Mouse (Mus musculus) midbrain, embryonic 15.5 days (tissue): ENCODE data around the gene Cmip. TPM values are rescaled to one million over a fixed set of nuclear protein-coding genes. Genes with fewer than 3 reads are reported as not detected.
"Not testable (repeated sequence)": the region's sequence is repeated elsewhere in the genome, so short reads cannot be mapped to it uniquely, and the experiment has no call there.

Experiments used
- ATAC-seq: fragments of 200-750 bp; cut with Nextera tagmentation; replicated peaks from 2 replicates; pipeline ENCODE4 v1.8.0; 2017; ENCODE audit warnings: moderate TSS enrichment
- H3K27ac ChIP-seq: fragments of 300-500 bp; sonication (generic); 2 replicates; pipeline ENCODE4 v1.5.1; 2015; ENCODE audit warnings: mild to moderate bottlenecking, inconsistent platforms
- H3K27me3 ChIP-seq: fragments of 300-500 bp; sonication (generic); replicated peaks from 2 replicates; pipeline ENCODE4 v1.6.1; 2015; ENCODE audit warnings: inconsistent platforms
- H3K36me3 ChIP-seq: fragments of 300-500 bp; sonication (generic); replicated peaks from 2 replicates; pipeline ENCODE4 v1.6.1; 2015; ENCODE audit warnings: inconsistent platforms
- H3K4me1 ChIP-seq: fragments of 300-500 bp; sonication (generic); 2 replicates; pipeline ENCODE4 v1.6.1; 2015; ENCODE audit warnings: inconsistent platforms
- H3K4me2 ChIP-seq: fragments of 300-500 bp; sonication (generic); 2 replicates; pipeline ENCODE4 v1.6.1; 2015; ENCODE audit warnings: inconsistent platforms, mild to moderate bottlenecking, moderate library complexity
- H3K4me3 ChIP-seq: fragments of 300-500 bp; sonication (generic); 2 replicates; pipeline ENCODE4 v1.5.1; 2015; ENCODE audit warnings: mild to moderate bottlenecking, inconsistent platforms
- H3K9ac ChIP-seq: fragments of 300-500 bp; sonication (generic); 2 replicates; pipeline ENCODE4 v1.6.1; 2015; ENCODE audit warnings: mild to moderate bottlenecking, inconsistent platforms
- H3K9me3 ChIP-seq: fragments of 300-500 bp; sonication (generic); 2 replicates; pipeline ENCODE4 v1.6.1; 2016; ENCODE audit warnings: inconsistent platforms
- WGBS: fragments of 180-500 bp; shearing (Covaris S2); methylation state at CpG from one replicate; pipeline ENCODE4 v1.1.7; 2015; ENCODE audit warnings: mixed read lengths; 5-methylcytosine and 5-hydroxymethylcytosine counted together
- polyA plus RNA-seq: library from polyadenylated mRNA; unstranded; fragments of >200 nt; fragmentation: Nextera tagmentation; extraction: Ambion mirVana; gene quantifications from 2 replicates; pipeline ENCODE4 v1.2.1, GENCODE M21; 2015

Cmip gene
- polyA plus RNA-seq, 1 experiment from 2014 or later = 188 TPM

DNA sequence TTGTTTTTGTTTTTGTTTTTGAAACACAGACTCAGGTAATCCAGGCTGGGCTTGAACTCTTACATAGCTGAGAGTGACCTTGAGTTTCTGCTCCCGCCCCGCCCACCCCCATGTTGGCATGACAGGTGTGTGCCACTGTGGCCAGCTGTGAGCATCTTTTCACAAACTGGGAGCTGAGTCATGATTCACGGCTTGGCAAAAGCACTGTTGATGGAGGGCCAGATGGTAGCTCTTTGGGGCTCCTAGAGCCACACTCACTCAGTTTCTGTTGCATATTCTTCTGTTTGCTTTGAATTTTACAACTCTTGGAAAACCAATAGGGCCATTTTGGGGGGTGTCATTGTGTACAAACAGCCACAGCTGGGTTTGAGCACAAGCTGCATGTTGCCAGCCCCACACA is 149.2 kb downstream of the Cmip start:
- no peak overlapping the region for H3K9ac ChIP-seq
- no peak overlapping the region for H3K27ac ChIP-seq
- H3K4me3 ChIP-seq = no peak overlapping the region
- peaks cover 36% of the 10 kb centered on the region for H3K4me1 ChIP-seq
- no peak for ATAC-seq
- H3K4me2 ChIP-seq = no peak overlapping the region
- 89% methylated on average over 3 of the region's 3 CpGs for WGBS
- H3K27me3 ChIP-seq = no peaks in the 10 kb centered on the region
- H3K36me3 ChIP-seq = no peaks in the 10 kb centered on the region
- H3K9me3 ChIP-seq = no peaks in the 10 kb centered on the region

DNA sequence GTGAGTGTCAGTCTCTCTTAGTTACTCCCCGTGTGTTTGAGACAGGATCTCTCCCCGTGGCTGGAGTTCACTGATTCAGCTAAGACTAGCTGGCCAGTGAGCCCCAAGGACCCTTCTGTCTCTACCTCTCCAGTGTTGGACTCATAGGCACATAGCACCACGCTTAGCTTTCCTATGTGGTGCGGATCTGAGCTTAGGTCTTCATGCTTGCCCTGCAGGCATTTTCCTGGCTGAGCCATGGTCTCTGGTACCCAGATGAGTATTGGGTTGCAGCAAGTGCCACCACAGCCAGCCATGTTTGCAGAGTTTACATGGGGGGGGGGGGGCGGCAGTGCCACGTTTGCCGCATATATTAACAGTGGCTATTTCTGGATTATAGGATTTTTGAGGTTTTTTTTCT is 151.8 kb downstream of the Cmip start:
- WGBS = 94% methylated on average over 7 of the region's 7 CpGs
- Histone ChIP-seq H3K4me3 (no peak overlapping the region), H3K4me2 (no peak overlapping the region), H3K9me3 (no peaks in the 10 kb centered on the region), H3K9ac (no peak overlapping the region), H3K36me3 (no peaks in the 10 kb centered on the region), H3K4me1 (peaks cover 14% of the 10 kb centered on the region), H3K27ac (no peak overlapping the region), H3K27me3 (no peaks in the 10 kb centered on the region)
- no peak for ATAC-seq

DNA sequence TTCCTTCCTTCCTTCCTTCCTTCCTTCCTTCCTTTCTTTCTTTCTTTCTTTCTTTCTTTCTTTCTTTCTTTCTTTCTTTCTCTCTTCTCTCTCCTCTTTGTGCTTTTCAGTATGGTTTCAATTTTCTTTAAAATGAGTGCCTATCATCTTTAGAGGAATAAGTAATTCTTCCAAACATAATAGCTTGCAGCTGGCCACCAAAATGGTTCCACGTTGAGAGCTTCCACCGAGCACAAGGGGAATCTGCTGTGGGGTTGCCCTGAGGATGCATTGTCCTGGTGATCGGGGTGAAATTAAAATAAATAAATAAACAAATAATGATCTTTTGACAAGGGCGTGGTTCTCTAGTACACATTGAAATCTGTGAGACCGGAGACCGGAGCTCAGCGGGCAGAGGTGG is 152.2 kb downstream of the Cmip start:
- Histone ChIP-seq H3K27ac (no peak overlapping the region), H3K9ac (no peak overlapping the region), H3K4me3 (no peak overlapping the region), H3K36me3 (no peaks in the 10 kb centered on the region), H3K4me2 (no peak overlapping the region), H3K4me1 (peaks cover 9% of the 10 kb centered on the region), H3K27me3 (no peaks in the 10 kb centered on the region), H3K9me3 (no peaks in the 10 kb centered on the region)
- WGBS = 80% methylated on average over 7 of the region's 7 CpGs
- ATAC-seq = no peak

DNA sequence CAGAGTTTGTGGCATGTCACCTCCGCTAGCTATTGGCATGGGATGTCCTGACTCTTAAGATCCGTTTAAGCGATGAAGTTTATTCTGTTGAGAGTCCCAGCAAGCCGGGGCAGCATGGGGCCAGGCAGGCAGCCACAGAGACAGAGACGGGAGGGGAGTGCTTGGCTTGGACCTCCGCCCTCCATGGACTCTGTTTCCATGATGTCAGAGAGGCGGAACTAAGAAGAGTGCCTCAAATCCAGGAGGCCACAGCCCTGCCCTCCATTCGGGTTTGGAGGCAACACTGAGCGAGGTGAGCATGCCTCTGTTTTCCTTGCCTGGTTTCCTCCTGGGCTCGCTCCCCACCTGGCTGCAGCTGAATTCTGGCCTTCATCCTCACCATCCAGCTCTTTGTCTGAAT is 153.5 kb downstream of the Cmip start:
- 0 out of 2 replicates have a peak, but pooled peaks cover 2% of the 10 kb centered on the region for H3K36me3 ChIP-seq
- H3K4me3 ChIP-seq = no peak overlapping the region
- no peak overlapping the region for H3K9ac ChIP-seq
- H3K4me1 ChIP-seq = 0 out of 2 replicates have a peak, but pooled peaks cover 6% of the 10 kb centered on the region
- ATAC-seq = no peak
- H3K9me3 ChIP-seq = no peaks in the 10 kb centered on the region
- no peaks in the 10 kb centered on the region for H3K27me3 ChIP-seq
- no peak overlapping the region for H3K4me2 ChIP-seq
- WGBS = 69% methylated on average over 10 of the region's 10 CpGs
- H3K27ac ChIP-seq = no peak overlapping the region

DNA sequence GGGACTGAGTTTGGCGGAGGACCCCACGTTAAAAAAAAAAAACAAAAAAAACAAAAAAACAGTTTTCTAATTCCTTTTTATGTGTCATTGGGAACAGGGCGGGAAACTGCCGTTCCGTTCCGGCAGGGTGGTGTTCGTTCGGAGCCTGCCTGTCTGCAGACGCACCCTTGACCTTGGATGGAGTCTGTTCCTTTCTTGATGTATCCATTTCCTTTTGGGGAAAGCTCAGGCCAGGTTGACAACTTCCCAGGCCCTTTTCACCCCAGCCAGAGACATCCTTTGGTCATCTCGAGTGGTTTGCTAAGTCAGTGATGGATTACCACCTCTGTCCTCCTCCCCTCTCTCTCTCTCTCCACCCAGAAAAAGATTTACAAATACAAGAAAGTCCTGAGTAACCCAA is 154.0 kb downstream of the Cmip start:
- Histone ChIP-seq H3K27ac (no peak overlapping the region), H3K9ac (no peak overlapping the region), H3K4me3 (no peak overlapping the region), H3K9me3 (no peaks in the 10 kb centered on the region), H3K4me1 (0 out of 2 replicates have a peak, but pooled peaks cover 6% of the 10 kb centered on the region), H3K36me3 (0 out of 2 replicates have a peak, but pooled peaks cover 3% of the 10 kb centered on the region), H3K27me3 (no peaks in the 10 kb centered on the region), H3K4me2 (no peak overlapping the region)
- ATAC-seq = no peak
- 90% methylated on average over 10 of the region's 10 CpGs for WGBS

DNA sequence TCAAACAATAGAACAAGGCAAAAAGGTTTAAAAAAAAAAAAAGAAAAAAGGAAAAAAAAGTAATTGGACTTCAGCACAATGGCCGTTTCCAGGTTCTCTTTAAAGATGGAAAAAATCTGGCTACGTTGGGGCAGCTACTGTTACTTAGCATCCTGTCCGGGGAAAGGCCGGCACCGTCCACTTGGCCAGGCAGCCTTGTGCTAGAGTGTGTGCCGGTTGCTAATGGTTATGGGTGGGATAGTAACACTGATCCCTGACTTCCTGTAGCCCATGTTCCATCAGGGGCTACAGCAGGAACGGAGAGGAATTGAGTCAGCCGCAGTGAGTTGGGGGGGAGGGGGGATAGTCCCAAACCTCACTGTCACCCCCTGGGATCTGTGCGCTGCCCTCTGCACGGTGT is 155.4 kb downstream of the Cmip start:
- Histone ChIP-seq H3K9ac (no peak overlapping the region), H3K36me3 (peaks cover 3% of the 10 kb centered on the region; the same call in 1 of the 2 replicates), H3K27me3 (no peaks in the 10 kb centered on the region), H3K4me2 (no peak overlapping the region), H3K4me3 (no peak overlapping the region), H3K9me3 (no peaks in the 10 kb centered on the region), H3K4me1 (0 out of 2 replicates have a peak, but pooled peaks cover 6% of the 10 kb centered on the region), H3K27ac (no peak overlapping the region)
- WGBS = 85% methylated on average over 10 of the region's 10 CpGs
- ATAC-seq = no peak

DNA sequence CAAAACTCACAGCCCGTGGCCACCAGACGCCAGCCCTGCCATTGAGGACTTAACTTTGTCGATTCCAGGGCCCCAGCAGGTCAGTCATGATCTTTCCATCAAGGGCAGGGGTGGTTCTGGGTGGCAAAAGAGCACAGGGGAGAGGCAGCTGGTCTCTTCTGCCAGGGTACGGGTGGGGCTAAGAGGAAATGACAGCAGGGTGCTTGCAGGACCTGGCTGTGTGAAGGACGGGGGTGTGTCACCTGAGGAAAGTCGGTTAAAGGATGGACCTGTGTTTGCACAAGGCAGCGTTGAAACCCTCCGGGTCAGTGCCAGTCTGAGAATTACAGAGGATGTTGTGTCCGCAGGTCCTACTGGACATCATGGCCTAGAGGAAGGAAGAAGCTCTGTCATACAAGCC is 161.0 kb downstream of the Cmip start:
- no peak overlapping the region for H3K4me2 ChIP-seq
- no peaks in the 10 kb centered on the region for H3K27me3 ChIP-seq
- H3K4me1 ChIP-seq = no peaks in the 10 kb centered on the region; the same call in 1 of the 2 replicates
- H3K9me3 ChIP-seq = no peaks in the 10 kb centered on the region
- no peak for ATAC-seq
- H3K27ac ChIP-seq = no peak overlapping the region
- H3K9ac ChIP-seq = no peak overlapping the region
- no peak overlapping the region for H3K4me3 ChIP-seq
- 95% methylated on average over 9 of the region's 9 CpGs for WGBS
- H3K36me3 ChIP-seq = peaks cover 3% of the 10 kb centered on the region; the same call in 1 of the 2 replicates

DNA sequence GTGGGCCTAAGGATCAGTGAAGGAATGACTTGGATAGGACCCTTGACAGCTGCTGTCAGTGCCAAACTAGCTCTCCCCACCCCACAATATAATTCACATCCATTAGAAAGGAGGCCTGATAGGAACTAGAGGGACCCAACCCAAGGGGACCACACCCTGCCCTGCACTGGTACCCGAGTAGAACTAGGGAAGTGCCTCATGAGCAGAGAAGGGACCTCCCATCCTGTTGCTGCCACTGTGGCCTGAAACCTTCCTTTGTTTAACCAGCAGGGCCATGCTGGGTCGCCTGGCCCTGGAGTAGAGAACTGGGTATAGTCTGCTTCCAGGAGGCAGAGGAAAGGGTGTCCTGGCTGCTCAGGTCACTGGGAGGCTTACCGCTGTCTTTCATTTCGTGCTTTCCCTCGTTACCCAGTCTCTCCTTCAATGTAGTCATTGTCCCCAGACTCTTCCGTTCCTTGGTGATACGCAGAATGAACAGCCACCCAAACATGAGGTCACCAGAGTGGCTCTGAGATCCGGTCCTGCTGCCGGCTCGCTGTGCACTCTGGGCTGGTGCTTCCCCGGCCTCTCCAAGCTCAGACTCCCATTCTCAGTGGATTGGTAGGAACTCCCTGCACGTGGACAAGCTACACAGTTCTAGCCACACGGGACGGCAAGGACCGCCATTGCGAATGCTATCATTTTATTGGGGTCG is 164.1 kb downstream of the Cmip start:
- Histone ChIP-seq H3K9ac (no peak overlapping the region), H3K27me3 (no peaks in the 10 kb centered on the region), H3K4me3 (no peak overlapping the region), H3K4me1 (no peaks in the 10 kb centered on the region; the same call in 1 of the 2 replicates), H3K9me3 (no peaks in the 10 kb centered on the region), H3K27ac (no peak overlapping the region), H3K4me2 (no peak overlapping the region), H3K36me3 (no peaks in the 10 kb centered on the region; the same call in 1 of the 2 replicates)
- ATAC-seq = no peak
- 88% methylated on average over 17 of the region's 17 CpGs for WGBS

DNA sequence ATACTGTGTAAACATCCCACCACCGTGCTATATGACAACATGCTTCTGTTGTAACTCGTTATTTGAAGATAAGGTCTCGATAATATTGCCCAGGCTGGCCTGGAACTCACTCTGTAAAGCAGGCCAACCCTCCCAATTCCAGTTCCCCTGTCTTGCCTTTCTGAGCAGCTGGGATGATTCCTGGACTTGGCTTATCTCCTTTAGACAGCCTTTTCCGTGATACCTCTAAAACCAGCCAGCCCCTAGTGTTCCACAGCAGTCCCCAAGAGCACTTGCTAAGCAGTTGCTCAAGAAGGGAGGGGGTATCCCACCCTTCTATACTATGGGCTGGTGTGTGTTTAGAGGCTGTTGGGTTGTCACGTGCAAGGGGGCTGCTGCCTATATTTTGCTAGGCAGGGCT is 165.0 kb downstream of the Cmip start:
- Histone ChIP-seq H3K4me2 (no peak overlapping the region), H3K9ac (no peak overlapping the region), H3K36me3 (peaks cover under 1% of the 10 kb centered on the region; the same call in 1 of the 2 replicates), H3K27ac (0 out of 2 replicates have a peak overlapping the region, but pooled peaks have one; percentile 18), H3K4me1 (no peaks in the 10 kb centered on the region; the same call in 1 of the 2 replicates), H3K9me3 (no peaks in the 10 kb centered on the region), H3K27me3 (no peaks in the 10 kb centered on the region), H3K4me3 (no peak overlapping the region)
- WGBS = 85% methylated on average over 5 of the region's 5 CpGs
- ATAC-seq = no peak

DNA sequence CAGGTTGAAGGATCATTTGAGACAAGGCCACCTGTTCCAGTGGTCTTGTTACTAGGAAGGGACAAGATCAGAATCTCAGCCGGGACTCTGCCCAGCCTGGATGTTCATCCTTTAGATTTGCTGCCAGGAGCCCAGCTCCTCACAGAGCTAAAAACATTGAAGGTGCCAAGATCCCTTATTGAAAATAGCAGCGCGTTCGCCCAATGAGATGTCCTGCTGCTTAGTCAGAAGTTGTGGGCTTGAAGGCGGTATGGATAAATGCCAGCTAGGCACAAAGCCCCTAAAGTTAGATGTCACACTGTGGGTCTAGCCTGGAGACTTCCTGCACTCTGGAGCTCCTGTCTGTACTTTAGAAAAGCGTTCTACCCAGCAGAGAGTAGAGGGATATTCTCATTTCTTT is 165.5 kb downstream of the Cmip start:
- H3K4me1 ChIP-seq = no peaks in the 10 kb centered on the region; the same call in 1 of the 2 replicates
- H3K9ac ChIP-seq = no peak overlapping the region
- H3K27ac ChIP-seq = 0 out of 2 replicates have a peak overlapping the region, but pooled peaks have one; percentile 18
- H3K9me3 ChIP-seq = no peaks in the 10 kb centered on the region
- peaks cover 5% of the 10 kb centered on the region; the same call in 1 of the 2 replicates for H3K36me3 ChIP-seq
- no peak overlapping the region for H3K4me3 ChIP-seq
- ATAC-seq = no peak
- 73% methylated on average over 6 of the region's 6 CpGs for WGBS
- H3K27me3 ChIP-seq = no peaks in the 10 kb centered on the region
- no peak overlapping the region for H3K4me2 ChIP-seq

DNA sequence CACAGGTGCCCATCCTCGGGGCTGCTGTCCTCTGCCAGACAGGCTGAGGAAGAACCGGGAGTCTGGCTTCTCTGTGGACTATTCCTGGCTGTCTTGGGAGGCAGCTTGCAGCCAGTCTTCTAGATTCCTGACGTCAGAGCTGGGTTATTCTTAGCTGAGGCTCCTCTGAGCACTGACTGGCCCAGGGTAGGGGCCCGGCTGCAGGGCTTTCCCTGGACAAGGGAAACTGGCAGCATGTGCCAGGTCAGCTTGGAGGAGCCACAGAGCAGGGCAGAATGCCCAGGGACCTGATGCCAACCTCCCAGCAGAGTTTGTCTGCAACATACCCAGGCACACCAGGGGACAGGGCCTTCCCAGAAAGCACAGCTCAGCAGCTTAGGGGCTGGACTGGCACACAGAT is 166.2 kb downstream of the Cmip start:
- WGBS = 79% methylated on average over 4 of the region's 4 CpGs
- Histone ChIP-seq H3K9ac (no peak overlapping the region), H3K36me3 (peaks cover 7% of the 10 kb centered on the region; the same call in 1 of the 2 replicates), H3K4me2 (no peak overlapping the region), H3K27me3 (no peaks in the 10 kb centered on the region), H3K27ac (peak overlapping the region; percentile 58; the same call in 1 of the 2 replicates), H3K9me3 (no peaks in the 10 kb centered on the region), H3K4me3 (no peak overlapping the region), H3K4me1 (no peaks in the 10 kb centered on the region; the same call in 1 of the 2 replicates)
- ATAC-seq = peak; percentile 55

DNA sequence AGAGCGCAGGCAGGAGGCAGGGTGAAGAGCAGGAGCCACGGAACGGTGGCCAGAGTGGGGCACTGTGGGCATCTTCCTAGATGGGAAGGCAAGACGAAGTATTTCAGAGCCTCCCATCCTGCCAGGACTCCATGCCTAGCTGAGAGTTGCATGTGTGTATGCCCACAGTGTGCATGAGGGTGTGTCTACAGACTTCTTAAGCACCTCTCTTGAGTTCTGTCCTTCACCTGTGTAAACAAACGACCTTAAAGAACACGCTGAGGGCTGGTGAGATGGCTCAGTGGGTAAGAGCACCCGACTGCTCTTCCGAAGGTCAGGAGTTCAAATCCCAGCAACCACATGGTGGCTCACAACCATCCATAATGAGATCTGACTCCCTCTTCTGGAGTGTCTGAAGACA is 171.0 kb downstream of the Cmip start:
- not testable (repeated sequence) for H3K4me2 ChIP-seq, H3K27me3 ChIP-seq, H3K4me3 ChIP-seq, H3K4me1 ChIP-seq, H3K27ac ChIP-seq, H3K9ac ChIP-seq, H3K9me3 ChIP-seq, ATAC-seq
- peaks cover 27% of the 10 kb centered on the region; the same call in 1 of the 2 replicates for H3K36me3 ChIP-seq
- 88% methylated on average over 8 of the region's 8 CpGs for WGBS
